Mouse (Mus musculus) gastrocnemius, postnatal 36 days (tissue): ENCODE results near the gene Sccpdh. TPM values are rescaled to one million over a fixed set of nuclear protein-coding genes. Genes with fewer than 3 reads are reported as not detected.
"Not testable (repeated sequence)": the region's sequence is repeated elsewhere in the genome, so short reads cannot be mapped to it uniquely, and the experiment has no call there.

Experiments used
- DNase-seq, 2 experiments: peaks; one replicate each; pipeline ENCODE4 v3.0.0; 2022
- intact Hi-C: fragments of 180-260 bp; cut with DNase I; formaldehyde crosslinking; loops from one replicate; pipeline ENCODE4 v1.15.1; 2025
- total RNA-seq, 2 experiments: library from RNA; stranded (reverse); gene quantifications; 2 replicates each; pipeline ENCODE4 v1.2.3; 2021

Sccpdh gene
- total RNA-seq, 2 experiments from 2014 or later: 28.7 to 33.0 TPM

DNA sequence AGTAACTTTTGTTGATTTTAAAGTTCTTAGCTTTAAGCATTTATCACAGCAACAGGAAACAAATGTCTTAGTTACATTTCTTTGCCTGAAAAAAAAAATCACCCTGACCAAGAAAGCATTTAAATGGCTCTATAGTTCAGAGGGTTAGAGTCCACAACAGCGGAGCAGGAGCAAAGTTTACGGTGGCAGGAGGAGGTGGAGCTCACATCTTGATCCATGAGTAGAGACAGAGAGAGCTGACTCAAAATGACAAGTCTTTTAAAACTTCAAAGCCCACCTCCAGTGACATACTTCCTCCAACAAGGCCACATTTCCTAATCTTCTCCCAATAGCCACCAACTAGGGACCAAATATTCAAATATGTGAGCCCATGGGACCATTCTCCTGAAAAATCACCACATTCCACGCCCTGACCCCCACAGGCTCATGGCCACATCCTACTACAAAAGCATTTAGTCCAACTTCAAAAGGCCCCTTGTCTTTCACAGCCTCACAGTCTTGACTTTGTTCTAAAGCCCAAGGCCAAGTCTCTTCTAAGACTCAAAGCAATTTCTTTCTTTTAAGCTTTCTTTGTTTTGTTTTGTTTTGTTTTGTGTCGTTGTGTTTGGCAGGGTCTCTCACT, 3.6 kb upstream of the Sccpdh start:
- intact Hi-C loops: no loop called here
- DNase-seq: no peak

DNA sequence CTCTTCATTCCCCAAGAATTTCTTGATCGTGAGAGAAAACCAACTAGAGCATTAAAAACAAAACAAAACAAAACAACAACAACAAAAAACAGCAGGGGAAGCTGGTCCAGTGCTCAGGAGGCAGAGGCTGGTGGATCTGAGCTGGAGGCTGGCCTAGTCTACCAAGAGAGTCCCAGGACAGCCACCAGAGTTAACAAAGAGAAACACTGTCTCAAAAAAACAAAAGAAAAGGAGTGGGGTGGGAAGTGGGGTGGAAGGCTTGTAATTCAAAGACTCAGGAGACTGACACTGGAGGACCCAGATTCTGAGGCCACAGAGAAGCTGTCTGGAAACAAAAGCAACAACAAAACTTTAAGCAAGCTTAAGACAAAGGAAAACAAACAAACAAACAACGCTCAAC, 1.0 kb upstream of the Sccpdh start:
- no peak for DNase-seq
- intact Hi-C loops: no loop called here

DNA sequence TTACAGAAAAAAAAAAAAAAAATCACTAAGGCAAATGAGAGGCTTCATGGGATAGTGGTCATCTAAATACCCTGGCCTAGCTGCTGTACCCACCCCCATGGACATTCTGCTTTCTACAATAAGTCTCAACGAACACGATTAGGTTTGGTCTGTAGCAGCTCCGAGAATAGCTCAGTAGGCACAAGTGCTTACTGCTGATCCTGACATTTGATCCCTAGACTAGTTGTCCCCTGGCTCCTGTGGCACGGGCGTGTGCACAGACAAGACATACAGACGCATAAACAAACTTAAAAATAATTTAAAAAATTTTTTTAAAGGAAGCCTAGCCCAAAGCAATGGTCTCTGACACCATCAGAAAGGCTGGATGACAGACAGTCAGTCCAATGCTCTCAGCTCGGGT, 560 bp upstream of the Sccpdh start:
- DNase-seq: no peak
- intact Hi-C loops: no loop called here

GRCm38 (mm10) chr1:179668836-179669537, 977 bp downstream of the Sccpdh start:
- DNase-seq: no peak
- intact Hi-C loops: no loop called here

DNA sequence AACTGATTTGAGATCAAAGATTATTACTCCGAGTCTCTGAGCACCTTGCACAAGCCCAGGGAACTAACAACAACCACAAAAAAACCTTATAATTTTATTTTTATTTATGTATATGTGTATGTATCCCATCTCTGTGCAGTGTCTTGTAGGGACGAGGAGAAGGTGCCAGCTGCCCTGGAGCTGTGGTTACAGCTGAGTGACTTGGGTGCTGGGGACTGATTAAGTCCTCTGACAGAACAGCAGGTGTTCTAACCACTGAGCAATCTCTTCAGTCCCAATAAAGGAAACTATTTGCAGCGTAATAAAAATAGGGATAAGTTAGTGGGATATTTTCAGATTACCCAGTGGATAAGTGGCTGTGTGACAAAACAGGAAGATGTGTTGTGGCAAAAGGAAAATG, 6.3 kb downstream of the Sccpdh start:
- no peak for DNase-seq
- intact Hi-C loops: no loop called here

DNA sequence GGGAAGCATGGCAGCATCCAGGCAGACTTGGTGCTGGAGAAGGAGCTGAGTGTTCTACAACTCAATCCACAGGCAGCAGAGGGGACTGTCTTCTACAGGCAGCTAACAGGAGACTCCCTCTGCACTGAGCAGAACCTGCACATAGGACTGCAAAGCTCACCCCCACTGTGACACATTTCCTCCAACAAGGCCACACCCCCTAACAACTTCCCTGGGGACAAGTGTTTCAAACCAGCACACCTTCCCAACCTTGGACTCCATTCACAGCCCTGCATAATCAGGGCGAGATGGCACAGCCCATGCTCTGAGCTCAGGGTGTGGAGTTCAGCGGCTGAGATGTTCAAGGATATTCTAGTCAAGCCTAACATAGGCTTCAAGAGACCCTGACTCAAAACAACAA, 9.0 kb downstream of the Sccpdh start:
- intact Hi-C loops: no loop called here
- DNase-seq: no peak

DNA sequence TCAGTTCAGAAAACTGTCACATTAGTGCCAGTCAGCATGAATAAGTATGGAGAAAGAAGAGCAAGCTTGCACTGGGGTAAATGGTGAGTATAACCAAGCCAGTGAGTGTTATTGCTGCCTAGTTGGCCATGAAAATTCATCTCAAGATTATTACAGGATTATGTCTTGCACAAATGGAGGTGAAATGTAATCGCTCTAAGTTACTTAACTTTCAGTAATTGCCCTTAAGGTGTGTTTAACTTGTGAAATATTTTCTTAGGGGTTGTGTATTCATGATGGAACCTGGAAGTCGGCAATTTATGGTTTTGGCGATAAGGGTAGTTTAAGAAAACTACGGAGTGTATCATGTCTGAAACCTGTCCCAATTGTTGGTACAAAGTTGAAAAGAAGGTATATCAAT, 11.3 kb downstream of the Sccpdh start:
- DNase-seq: no peak

DNA sequence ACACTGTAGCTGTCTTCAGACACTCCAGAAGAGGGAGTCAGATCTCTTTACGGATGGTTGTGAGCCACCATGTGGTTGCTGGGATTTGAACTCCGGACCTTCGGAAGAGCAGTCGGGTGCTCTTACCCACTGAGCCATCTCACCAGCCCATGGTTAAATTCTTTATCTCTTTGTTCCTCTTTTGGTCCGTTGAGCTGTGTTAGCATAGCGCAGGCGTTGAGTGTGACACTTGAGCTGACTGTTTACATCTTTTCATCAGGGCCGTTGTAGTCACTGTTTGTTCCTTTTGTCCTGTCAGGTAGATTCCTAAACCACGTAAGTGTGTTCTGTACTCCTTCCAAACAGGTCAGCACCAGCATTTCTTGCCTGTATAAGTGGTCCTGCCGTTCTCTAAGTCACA, 14.7 kb downstream of the Sccpdh start:
- DNase-seq, intact Hi-C loops: not testable (repeated sequence)

More for the DNA sequence above, 11.3 kb downstream of the Sccpdh start:
- intact Hi-C loops: no loop called here

DNA sequence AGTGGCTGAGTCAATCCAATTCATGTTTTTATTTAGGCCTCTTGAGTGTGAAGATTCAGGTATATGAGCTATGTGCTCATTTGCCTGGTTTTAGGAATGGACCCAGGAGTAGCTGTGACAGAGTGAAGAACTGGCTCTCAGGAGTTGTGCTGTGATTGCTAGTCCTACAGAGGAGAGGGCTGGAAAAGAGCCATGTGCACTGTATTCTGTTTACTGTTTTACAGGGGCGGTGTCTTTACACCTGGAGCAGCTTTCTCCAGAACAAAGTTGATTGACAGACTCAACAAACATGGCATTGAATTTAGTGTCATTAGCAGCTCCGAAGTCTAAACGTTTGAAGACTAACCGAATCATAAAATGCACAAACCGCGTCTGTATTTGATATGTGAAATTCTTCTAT, 18.3 kb downstream of the Sccpdh start:
- no peak for DNase-seq
- intact Hi-C loops: no loop called here

DNA sequence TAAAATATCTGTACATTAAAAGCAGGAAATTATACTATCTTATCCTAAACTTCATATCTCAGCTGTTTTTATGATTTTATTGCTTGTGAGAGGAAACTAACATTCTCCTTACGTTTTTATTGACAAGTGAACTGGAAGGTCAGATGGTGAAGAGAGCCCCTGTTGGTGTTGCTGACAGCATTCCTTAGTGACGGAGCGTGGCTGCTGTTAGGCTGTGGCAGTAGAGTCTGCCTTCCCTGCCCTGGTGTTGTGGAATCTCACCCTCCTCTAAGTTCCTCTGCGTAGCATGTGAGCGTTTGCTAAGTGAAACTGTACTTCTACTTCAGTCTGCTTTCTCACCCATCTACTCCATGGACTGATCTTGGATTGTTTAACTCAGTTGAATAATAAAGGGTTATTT, 18.8 kb downstream of the Sccpdh start:
- intact Hi-C loops: no loop called here
- no peak for DNase-seq

- intact Hi-C loops: no loop called here
- no peak for DNase-seq
These were observed 19.3 kb downstream of the Sccpdh start for GRCm38 (mm10) chr1:179687305-179687704.

DNA sequence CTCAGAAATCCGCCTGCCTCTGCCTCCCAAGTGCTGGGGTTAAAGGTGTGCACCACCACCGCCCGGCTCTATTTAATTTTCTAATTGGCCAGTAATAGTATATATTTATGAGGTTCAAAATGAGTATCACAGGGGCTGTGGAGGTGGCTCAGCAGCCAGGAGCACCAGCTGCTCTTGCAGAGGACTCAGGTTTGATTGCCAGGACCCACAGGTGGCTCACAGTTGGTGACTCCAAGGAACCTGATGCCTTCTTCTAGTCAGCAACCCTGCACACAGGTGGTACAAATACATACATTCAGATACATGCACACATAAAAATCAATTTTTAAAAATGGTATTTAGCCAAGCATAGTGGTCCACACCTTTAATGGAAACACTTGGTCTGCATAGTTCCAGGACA, 20.0 kb downstream of the Sccpdh start:
- intact Hi-C loops: no loop called here
- no peak for DNase-seq

- DNase-seq: no peak
- intact Hi-C loops: no loop called here
These were observed 20.4 kb downstream of the Sccpdh start for GRCm38 (mm10) chr1:179688415-179688814.

GRCm38 (mm10) chr1:179688914-179689313, 20.9 kb downstream of the Sccpdh start:
- DNase-seq: no peak
- intact Hi-C loops: no loop called here

- intact Hi-C loops: no loop called here
- DNase-seq: no peak
These were observed 21.5 kb downstream of the Sccpdh start for GRCm38 (mm10) chr1:179689479-179689878.

DNA sequence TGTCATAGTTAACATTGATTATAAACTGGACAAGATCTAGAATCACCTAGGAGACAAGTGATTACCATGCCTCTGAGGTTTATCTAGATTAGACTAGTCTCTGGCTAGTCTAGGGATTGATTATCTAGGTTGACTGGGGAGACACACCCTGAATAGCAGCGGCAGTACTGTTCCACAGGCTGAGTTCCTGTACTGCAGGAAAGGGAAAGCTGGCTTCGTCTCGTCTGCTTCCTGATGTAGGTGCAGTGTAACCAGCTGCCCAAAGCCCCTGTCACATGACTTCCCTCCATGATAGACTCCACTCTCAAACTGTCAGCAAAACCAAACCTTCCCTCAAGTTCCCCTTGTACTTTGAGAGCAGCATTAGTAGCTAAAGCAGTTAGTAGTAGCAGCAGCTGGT, 36.1 kb downstream of the Sccpdh start:
- DNase-seq: no peak
- intact Hi-C loops: no loop called here

- intact Hi-C loops: no loop called here
- peak; percentile 60 to 63 for DNase-seq
These were observed 37.1 kb downstream of the Sccpdh start for GRCm38 (mm10) chr1:179705154-179705553.

DNA sequence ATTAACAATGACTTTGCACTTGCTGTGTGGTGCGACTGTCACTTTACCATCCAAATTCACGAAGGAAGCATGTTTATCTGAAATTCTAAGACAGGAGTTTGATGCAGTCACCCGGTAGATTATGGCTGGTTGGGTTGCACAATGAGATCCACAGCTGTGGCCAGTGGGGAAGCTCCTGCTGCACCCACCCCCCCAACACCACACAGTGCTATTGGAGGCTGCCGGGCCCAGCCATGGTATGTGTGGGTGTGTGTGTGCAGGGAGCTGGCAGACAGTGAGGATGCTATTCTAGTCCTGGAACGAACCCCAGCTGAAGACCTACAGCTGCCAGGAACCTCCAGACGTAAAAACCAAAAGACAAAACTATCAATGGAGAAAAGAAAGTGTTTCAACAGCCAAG, 41.4 kb downstream of the Sccpdh start:
- peak; percentile 29 to 45 for DNase-seq
- intact Hi-C loops: no loop called here

- DNase-seq: no peak
- intact Hi-C loops: no loop called here
These were observed 42.7 kb downstream of the Sccpdh start for GRCm38 (mm10) chr1:179710739-179711138.

- intact Hi-C loops: no loop called here
- no peak for DNase-seq
These were observed 44.6 kb downstream of the Sccpdh start for GRCm38 (mm10) chr1:179712658-179713057.

GRCm38 (mm10) chr1:179713367-179713766, 45.4 kb downstream of the Sccpdh start:
- no peak for DNase-seq
- intact Hi-C loops: no loop called here

DNA sequence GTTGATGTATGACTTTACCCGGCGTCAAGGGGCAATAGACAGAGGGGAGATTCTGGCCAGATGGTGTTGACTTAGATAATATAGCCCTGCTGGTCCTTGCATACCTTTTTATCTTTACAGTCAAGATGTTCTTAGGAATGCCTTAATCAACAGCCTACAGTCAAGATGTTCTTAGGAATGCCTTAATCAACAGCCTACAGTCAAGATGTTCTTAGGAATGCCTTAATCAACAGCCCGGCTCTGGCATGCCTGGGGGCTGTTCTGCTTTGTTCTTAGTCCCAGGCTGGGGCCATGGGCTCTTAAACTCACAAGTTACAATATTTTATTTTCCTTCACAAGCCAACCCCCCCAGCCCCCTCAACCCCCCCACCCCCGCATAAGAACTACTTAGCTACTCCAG, 47.3 kb downstream of the Sccpdh start:
- DNase-seq, intact Hi-C loops: not testable (repeated sequence)
